In the genomic region with DNA sequence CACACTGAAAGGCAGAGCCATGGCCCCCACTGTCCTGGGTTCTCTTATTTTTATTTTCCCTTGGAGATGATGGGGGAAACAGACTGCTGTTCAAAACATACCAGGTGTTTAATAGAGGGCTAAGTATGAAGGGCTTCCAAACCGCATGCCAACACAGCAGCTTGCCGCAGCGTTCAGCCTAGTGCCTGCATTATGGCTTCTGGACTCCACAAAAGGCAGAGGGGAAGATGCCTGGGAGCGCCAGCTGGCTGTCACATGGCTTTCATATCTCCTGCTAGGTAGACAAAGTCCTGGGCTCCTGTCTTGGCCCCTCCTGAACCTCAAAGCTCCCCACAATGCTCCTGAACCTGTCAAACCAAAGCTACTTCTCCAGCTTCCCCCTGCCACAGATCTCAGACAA, we compare ENCODE assay signal across 16 mouse cellular contexts.
"Had no signal": no experiment of that assay in that cellular context is flagged by ENCODE, and none has a peak within 500 bp of the region (broad histone marks: within the 10 kb centered on the region; RNA-seq: fewer than 3 reads in every experiment).

No protein-coding gene starts in this region.

- H3K27ac ChIP-seq: neural tube, embryonic 13.5 days; neural tube, embryonic 15.5 days; stomach, embryonic 15.5 days; stomach, postnatal 0 days had no signal

- DNase-seq: retina, postnatal 1 day; right cerebral cortex, adult 18-20 months; right cerebral cortex, postnatal 14 days; right cerebral cortex, postnatal 25 days; right cerebral cortex, postnatal 4 days; spleen, adult 18-20 months; thymus, adult 18-20 months; thymus, adult 2 months; thymus, postnatal 14 days; thymus, postnatal 25 days; thymus, postnatal 36 days; thymus, postnatal 4 days had no signal

- H3K4me3 ChIP-seq: neural tube, embryonic 13.5 days; neural tube, embryonic 15.5 days; stomach, embryonic 15.5 days had no signal

- H3K9me3 ChIP-seq: neural tube, embryonic 13.5 days; neural tube, embryonic 15.5 days; stomach, embryonic 15.5 days had no signal

- H3K4me2 ChIP-seq: neural tube, embryonic 13.5 days; neural tube, embryonic 15.5 days; stomach, embryonic 15.5 days had no signal

- H3K9ac ChIP-seq: neural tube, embryonic 13.5 days; neural tube, embryonic 15.5 days; stomach, embryonic 15.5 days had no signal

- H3K4me1 ChIP-seq: stomach, embryonic 15.5 days had no signal

- H3K27me3 ChIP-seq: neural tube, embryonic 13.5 days; neural tube, embryonic 15.5 days; stomach, embryonic 15.5 days had no signal

- H3K36me3 ChIP-seq: neural tube, embryonic 13.5 days; neural tube, embryonic 15.5 days; stomach, embryonic 15.5 days had no signal
